Mouse (Mus musculus): ENCODE data around the gene Prlh. TPM values are rescaled to one million over a fixed set of nuclear protein-coding genes. Genes with fewer than 3 reads are reported as not detected.
A peak's percentile ranks its signal among the peaks of the same experiment; 100 is the strongest.

Prlh gene
- not detected in 2 replicates for total RNA-seq (2015)
- total RNA-seq (2017) = not detected in 2 replicates

- ATAC-seq (ENCODE audit: poor library complexity, severe bottlenecking) = no peak
Observed at GRCm38 (mm10) chr1:90952808-90953207, at the start of gene Prlh. Gene Prlh (plus strand): TSS chr1:90953108.

DNA sequence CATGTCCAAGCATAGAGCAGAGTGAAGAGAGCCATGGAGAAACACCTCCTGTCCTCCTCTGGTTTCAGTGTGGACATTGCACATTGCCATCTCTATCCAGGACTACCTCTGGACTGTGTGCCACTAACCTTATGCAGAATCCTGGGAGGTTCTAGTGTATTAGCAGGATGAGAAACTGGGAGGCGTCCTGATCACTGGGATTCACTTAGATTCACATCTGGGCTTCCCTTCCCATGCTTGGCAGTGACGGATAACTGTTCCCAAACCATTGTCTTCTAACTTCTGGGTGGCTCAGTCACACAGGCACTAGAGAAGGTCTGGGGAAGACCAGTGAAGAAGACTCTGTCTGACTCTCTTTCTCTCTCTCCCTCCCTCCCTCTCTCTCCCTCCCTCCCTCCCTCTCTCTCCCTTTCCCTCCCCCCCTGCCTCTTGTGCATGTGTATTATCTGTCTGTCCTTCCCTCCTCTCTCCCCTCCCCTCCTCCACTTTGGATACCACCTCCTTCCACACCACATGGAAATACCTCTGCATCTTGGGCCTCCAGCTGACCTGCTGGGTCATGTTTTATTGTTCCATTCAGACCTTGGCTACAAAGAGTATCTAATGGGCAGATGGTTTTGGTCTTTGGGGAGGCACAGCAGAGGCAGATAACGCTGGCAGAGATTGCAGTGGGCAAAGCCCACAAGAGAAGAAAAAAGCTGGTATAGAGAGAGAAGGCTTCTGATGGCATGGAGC, 49.5 kb upstream of the Prlh start:
- ATAC-seq (ENCODE audit: poor library complexity, severe bottlenecking) = no peak

DNA sequence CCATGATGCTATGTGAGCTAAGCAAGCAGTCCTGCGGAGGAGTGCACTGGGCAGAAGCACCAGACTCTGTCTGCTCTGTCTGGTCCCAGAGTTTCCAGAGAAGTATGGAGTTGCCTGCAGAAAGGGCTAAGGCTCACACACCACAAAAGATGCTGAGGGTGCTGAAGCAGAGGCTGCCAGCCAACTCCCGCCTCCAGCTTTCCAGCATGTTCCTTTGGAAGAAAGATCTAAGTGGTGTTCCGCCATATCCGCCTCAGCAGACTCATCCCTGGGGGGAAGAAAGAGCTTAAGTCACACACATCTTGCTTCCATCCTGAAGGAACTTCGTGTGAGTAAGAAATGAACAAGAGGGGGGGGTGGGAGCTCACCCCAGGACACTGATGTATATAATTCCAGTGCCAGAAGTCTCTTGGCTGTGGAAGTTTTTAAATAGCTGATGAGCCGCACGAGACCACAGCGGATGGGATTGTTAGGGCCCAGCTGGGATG, 48.9 kb upstream of the Prlh start:
- no peak for ATAC-seq (ENCODE audit: poor library complexity, severe bottlenecking)

DNA sequence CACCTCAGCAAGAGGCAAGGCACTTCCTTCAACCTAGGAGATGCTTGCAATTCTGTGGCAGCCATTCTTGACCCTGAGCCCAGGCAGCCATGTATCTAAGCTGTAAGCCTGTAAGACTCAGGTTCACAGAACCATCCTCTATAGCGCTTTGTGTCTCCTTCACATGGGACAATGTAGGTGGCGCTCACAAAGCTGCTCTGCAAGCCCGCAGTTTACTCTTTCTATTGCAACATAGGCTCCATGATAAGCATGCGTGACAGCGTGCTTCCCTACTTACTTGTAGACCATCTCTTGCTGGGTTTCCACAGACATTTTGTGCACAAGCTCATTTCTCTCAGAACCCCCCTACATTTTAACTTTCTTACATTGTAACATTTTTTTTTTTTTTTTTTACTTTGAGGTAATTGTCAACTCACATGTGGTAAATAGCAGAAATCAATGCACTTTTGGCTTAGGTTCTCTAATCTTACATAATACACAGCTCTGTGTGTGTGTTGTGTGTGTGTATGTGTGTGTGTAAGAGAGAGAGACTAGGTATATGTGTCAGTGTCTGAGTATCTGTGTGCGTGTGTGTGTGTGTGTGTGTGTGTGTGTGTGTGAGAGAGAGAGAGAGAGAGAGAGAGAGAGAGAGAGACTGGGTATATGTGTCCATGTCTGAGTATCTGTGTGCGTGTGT, 48.0 kb upstream of the Prlh start:
- ATAC-seq (ENCODE audit: poor library complexity, severe bottlenecking) = no peak

GRCm38 (mm10) chr1:90906357-90906756, 46.6 kb upstream of the Prlh start:
- 0 out of 2 replicates have a peak, but pooled peaks have one; percentile 51 for ATAC-seq (ENCODE audit: poor library complexity, severe bottlenecking)

- no peak for ATAC-seq (ENCODE audit: poor library complexity, severe bottlenecking)
Observed at GRCm38 (mm10) chr1:90909161-90909560, 43.7 kb upstream of the Prlh start.

DNA sequence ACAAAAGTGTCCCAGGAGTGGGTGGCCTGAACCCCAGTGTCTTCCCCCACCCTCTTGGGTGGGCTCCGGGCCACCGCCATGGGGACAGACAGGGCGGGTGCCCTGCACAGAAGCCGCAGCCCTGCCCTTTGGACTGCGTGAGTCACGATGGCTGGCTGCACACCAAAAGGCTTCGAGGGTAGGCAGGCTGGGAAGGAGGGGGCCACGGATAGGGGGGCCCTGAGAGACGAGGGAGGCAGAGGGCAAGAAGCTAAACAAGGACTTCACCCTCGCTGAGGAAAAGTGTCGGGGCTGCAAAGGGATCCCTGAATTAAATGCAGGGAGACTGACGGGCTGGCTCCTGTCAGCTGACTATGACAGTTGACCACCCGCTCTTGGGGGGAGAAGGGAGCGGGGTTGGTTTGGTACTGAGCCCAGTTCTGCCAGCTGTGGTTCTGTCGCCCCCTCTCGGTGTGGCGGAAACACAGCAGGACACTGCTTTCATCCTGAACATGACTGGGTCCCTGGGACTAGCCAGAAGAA, 43.2 kb upstream of the Prlh start:
- no peak for ATAC-seq (ENCODE audit: poor library complexity, severe bottlenecking)

DNA sequence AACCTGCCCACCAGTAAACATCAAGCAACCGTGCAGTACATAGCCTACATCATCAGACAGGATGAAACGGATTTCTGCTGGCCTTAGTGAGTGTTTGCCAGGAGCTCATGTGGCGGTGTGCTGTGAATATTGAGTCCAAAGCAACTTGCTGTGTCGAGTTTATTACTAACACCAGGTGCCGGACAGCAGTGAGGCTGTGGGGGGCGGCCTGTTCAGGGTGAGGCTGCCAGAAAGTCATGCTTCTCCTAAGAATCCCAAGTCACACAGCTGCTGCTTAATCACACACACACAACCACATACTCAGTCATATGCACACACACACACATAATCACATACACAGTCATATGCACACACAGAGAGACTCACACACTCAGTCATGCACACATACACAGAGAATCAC, 39.7 kb upstream of the Prlh start:
- no peak for ATAC-seq (ENCODE audit: poor library complexity, severe bottlenecking)

DNA sequence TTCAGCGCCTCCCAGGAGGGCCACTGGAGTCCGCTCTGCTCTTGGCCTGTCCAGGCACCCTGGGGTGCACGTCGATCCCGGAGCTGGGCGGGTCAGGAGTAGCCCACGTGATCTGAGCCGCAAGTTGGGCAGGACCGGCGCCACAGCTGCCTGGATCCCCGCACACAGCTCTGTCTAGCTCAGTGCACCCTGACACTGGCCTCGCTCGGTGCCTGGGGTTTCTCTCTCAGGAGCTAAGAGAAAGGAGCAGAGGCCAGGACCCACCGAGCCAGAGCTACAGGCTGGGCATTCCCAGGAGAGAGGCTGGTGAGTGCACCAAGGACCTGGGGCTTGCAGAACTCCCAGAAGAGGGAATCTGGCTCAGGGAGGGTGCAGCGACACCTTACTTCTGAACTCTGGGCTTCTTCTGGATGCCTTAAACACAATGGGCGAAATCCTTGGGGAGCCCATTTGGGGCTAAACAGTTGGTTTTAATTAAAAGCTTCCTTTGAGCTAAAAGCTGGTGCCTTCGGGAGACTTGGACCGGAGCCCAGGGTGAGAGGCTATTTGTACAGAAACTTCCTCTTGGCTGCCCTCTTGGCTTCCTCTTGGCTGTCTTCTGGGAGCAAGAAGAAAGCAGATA, 37.8 kb upstream of the Prlh start, which contains the start of gene Mlph:
Gene Mlph (plus strand): TSS at position 138 of the 622 bp plus-strand sequence.
- no peak for ATAC-seq (ENCODE audit: poor library complexity, severe bottlenecking)

GRCm38 (mm10) chr1:90917509-90917908, 35.4 kb upstream of the Prlh start:
- no peak for ATAC-seq (ENCODE audit: poor library complexity, severe bottlenecking)

DNA sequence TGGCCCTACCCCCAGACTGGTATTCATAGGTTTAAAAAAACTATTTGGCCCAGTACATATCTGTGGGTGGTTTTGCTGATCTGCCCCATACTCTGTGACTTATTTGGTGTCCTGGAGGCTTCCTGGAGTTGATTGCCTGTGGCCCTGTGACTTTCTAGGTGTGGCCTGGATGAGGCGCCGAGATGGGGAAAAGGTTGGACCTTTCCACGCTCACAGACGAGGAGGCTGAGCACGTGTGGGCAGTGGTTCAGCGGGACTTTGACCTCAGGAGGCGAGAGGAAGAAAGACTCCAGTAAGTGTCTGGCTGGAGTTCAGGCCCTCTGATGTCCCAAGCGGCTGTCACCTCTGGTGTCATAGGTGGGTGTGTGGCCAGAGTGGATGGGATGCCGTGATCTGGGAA, 31.2 kb upstream of the Prlh start:
- no peak for ATAC-seq (ENCODE audit: poor library complexity, severe bottlenecking)

- no peak for ATAC-seq (ENCODE audit: poor library complexity, severe bottlenecking)
Observed at GRCm38 (mm10) chr1:90926030-90926429, 26.9 kb upstream of the Prlh start.

- no peak for ATAC-seq (ENCODE audit: poor library complexity, severe bottlenecking)
Observed at GRCm38 (mm10) chr1:90927308-90927707, 25.6 kb upstream of the Prlh start.

DNA sequence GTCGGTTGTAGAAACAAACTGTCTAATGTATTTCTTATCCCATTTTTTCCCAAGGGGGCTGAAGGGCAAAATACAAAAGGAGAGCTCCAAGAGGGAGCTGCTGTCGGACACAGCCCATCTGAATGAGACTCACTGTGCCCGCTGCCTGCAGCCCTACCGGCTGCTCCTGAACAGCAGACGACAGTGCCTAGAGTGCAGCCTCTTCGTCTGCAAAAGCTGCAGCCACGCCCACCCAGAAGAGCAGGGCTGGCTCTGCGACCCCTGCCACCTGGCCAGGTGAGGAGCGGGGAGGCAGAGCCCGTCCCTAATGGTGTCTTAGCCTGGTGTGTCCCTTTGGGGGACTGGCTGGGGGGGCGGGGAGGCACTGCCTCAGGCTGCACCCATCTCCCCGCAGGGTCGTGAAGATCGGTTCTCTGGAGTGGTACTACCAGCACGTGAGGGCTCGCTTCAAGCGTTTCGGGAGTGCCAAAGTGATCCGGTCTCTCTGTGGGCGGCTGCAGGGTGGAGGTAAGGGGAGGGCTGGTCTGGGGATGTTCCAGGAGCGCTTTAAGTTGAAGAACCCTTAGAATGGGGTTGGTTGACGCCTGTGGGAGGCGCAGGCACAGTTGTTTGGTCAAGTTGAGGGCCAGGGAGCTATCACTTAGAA, 24.9 kb upstream of the Prlh start:
- ATAC-seq (ENCODE audit: poor library complexity, severe bottlenecking) = no peak

DNA sequence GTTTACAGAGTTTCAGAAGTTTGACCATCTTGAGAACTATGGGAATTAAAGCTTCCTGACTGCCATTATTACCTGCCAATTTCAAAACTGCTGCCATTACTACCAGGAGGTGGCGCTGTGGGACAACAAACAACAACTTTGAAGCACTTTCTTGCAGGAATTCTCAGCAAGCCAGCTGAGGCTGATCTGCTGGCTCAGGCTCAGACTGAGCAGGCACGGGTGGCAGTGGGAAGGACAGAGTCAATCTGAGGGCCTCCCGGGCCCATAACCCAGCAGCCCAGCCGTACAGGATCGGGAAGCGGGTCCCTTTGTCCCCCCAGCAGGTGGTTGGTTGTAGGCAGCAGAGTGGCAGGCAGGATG, 24.4 kb upstream of the Prlh start:
- no peak for ATAC-seq (ENCODE audit: poor library complexity, severe bottlenecking)

DNA sequence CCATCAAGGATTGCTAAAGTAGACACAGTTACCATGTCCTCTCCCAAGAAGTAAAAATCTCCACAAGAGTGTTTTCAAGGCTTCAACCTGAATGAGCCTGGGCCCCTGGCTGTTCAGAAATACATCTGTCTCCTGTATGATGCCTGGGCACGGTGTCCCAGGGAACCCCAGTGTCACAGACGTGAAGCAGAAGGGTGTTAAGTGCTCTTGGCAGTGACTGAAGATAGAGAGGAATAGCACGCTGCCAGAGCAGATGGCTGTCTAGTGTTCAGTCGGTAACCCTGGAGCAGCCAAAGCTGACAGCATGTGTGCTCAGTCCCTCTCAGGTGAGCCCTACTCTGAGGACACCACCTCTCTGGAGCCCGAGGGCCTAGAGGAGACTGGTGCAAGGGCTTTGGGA, 19.9 kb upstream of the Prlh start:
- no peak for ATAC-seq (ENCODE audit: poor library complexity, severe bottlenecking)

- ATAC-seq (ENCODE audit: poor library complexity, severe bottlenecking) = no peak
Observed at GRCm38 (mm10) chr1:90936990-90937389, 15.9 kb upstream of the Prlh start.

- ATAC-seq (ENCODE audit: poor library complexity, severe bottlenecking) = no peak
Observed at GRCm38 (mm10) chr1:90939980-90940379, 12.9 kb upstream of the Prlh start.

DNA sequence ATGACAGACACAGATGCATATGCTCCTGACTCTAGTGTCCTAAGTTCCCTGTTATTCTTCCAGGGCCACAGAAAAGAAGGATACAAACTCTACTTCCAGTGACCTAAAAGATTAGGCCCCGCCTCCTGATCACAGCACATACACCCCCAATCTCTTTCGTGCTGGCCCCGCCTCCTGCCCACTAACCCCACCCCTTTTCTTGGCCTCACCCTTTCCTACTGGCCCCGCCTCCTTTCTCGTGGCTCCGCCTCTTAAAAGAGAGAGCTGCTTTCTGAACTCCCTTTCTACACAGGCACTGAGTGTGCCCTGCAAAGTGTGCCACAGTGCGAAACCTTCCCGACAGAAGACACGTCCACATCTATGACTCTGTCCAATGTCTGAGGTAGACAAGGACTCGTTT, 7.7 kb upstream of the Prlh start:
- ATAC-seq (ENCODE audit: poor library complexity, severe bottlenecking) = no peak

DNA sequence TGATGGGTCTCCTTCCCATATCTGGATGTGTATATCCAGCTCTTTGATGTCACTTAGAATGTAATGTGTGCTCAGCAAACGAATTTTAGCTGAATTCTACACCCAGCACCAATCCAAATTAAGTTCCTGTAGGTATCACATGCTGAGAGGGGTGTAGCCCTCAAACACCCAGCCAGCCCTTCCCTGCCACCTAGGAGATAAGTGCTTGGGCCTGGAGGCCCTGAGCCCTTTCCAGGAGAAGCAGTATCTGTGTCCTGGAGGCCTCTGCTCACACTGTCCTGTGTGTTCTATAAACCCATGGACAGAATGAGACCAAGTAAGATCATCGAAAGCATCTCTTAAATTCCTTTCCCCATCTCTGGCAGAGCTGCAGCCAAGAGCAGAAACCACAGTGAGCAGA, 5.7 kb upstream of the Prlh start:
- ATAC-seq (ENCODE audit: poor library complexity, severe bottlenecking) = no peak

DNA sequence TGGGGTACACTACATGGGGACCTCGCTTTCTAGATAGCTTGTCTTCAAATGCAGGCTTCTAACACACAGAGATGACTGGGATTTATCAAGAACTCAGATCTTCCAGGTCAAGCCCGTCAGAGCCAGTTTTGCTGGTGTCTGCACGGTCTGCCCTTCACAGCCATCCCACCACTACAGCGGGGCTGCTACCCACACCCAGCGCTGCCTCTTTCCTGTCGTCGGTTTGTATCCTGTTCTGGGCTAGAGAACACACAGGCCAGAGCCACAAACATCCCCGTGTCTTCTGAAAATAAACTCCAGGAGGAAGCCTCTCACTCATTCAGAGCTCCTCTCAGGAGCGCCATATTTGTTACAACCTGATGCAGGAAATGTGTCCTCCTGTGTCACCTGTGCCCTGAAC, 3.6 kb upstream of the Prlh start:
- no peak for ATAC-seq (ENCODE audit: poor library complexity, severe bottlenecking)

Measured in megakaryocyte, adult 5-6 weeks (primary cell).